ENCODE assay signal across 8 mouse cellular contexts in the genomic region with DNA sequence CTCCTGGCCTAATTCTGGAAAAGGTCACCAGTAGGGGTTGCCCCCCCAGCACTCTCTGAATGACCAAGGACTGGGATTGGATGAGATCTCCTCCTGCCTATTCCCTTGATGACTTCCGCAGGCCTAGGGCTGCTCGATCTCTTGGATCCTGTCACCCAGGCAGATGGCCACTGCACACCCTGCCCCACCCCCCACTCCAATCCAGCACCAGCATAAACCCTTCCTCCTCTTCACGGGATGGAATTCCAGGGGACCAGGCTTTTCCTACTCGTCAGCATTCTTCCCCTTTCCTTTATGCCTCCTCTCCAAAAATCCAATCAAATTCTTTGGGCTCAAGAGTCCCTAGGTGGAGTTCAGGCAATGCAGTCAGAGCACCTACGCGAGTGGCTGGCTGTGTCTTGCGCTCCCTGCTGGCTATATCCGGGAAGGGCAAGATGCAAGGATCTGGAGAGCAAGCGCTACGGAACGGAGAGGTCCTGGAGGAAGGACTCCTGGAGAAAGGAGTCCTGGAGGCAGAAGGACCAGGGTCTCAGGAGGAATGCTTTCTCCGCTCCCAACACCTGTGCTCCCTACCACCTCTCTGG. TPM values are rescaled to one million over a fixed set of nuclear protein-coding genes. Genes with fewer than 3 reads are reported as not detected.
DNase-seq lines count a peak whose midpoint lies in the region; ATAC-seq and TF ChIP-seq lines count a peak whose summit lies in the region.

No protein-coding gene starts in this region.

- no peaks in the 10 kb centered on the region for H3K4me1 ChIP-seq in MEL (ENCODE audit: control insufficient read depth in 1 of 2, insufficient read depth in 2 of 2, low read length in 2 of 2)
- peaks cover 7% of the 10 kb centered on the region for H3K4me1 ChIP-seq in hindbrain, embryonic 12.5 days

- H3K4me3 ChIP-seq in MEL (ENCODE audit: control insufficient read depth in 1 of 2, insufficient read depth in 1 of 2, low read depth in 2 of 2, low read length in 2 of 2): no peak overlapping the region
- H3K4me3 ChIP-seq in hindbrain, embryonic 12.5 days: no peak overlapping the region

- TF ChIP-seq CTCF in MEL (IDR thresholded peaks at IDR 0.05 in 2 of 3, conservative IDR thresholded peaks at IDR 0.05 in 1 of 3; ENCODE audit: control insufficient read depth in 1 of 3, insufficient read depth in 1 of 3, low read depth in 2 of 3, low read length in 3 of 3, poor library complexity in 1 of 3, severe bottlenecking in 1 of 3): peak; percentile 75 to 88 (median 81)
- peak; percentile 80 for TF ChIP-seq CTCF in brain, embryonic 14.5 days (IDR thresholded peaks at IDR 0.05; ENCODE audit: borderline replicate concordance, extremely low read depth, insufficient read depth, insufficient read length)

- H3K79me2 ChIP-seq in MEL (ENCODE audit: control insufficient read depth, insufficient read depth, low read length, poor library complexity): no peaks in the 10 kb centered on the region

- TF ChIP-seq RAD21 in MEL (IDR thresholded peaks at IDR 0.05; ENCODE audit: low read depth, low read length): peak; percentile 4

- peaks cover 0 to 1% of the 10 kb centered on the region in 2 experiments; a peak in 2 of 4 replicates for H3K27me3 ChIP-seq in MEL (ENCODE audit: control insufficient read depth in 1 of 2, insufficient read depth in 2 of 2, low read length in 2 of 2)
- peaks cover 25% of the 10 kb centered on the region for H3K27me3 ChIP-seq in hindbrain, embryonic 12.5 days

- TF ChIP-seq EP300 in MEL (IDR thresholded peaks at IDR 0.05; ENCODE audit: low read depth in 1 of 2, low read length in 2 of 2): no peak

- 15% methylated on average over 12 of the region's 12 CpGs for WGBS in hindbrain, embryonic 12.5 days

- H3K4me2 ChIP-seq in hindbrain, embryonic 12.5 days (replicated peaks): no peak overlapping the region

- no peaks in the 10 kb centered on the region for H3K36me3 ChIP-seq in MEL (ENCODE audit: control insufficient read depth in 1 of 2, insufficient read depth in 2 of 2, low read length in 2 of 2)
- no peaks in the 10 kb centered on the region for H3K36me3 ChIP-seq in hindbrain, embryonic 12.5 days

- DNase-seq in MEL (ENCODE audit: low read depth, low spot score) (peak; percentile 75), MN1 (ENCODE audit: low spot score) (no peak)
- peak; percentile 65 for DNase-seq in brain, embryonic 14.5 days (ENCODE audit: low read depth)
- peak; percentile 51 for DNase-seq in left cerebral cortex, adult 11 months (ENCODE audit: low spot score)
- peak; percentile 58 for DNase-seq in right cerebral cortex, postnatal 4 days

- no peaks in the 10 kb centered on the region for H3K9me3 ChIP-seq in MEL (replicated peaks; ENCODE audit: insufficient read depth, low read length)
- no peaks in the 10 kb centered on the region for H3K9me3 ChIP-seq in hindbrain, embryonic 12.5 days (replicated peaks)

- no peak overlapping the region for H3K9ac ChIP-seq in MEL (ENCODE audit: control insufficient read depth, low read depth, low read length, poor library complexity, severe bottlenecking)
- H3K9ac ChIP-seq in hindbrain, embryonic 12.5 days: no peak overlapping the region

- peak; percentile 53; the same call in 1 of the 2 replicates for ATAC-seq in erythroblast, adult 5-6 weeks (replicated peaks; ENCODE audit: low FRiP score, poor library complexity, severe bottlenecking)
- ATAC-seq in hindbrain, embryonic 12.5 days (ENCODE audit: low FRiP score): peak; percentile 41; the same call in 1 of the 2 replicates
- peak; percentile 72 for ATAC-seq in megakaryocyte, adult 5-6 weeks (ENCODE audit: poor library complexity, severe bottlenecking)

- no peak for TF ChIP-seq POLR2A in MEL (IDR thresholded peaks at IDR 0.05; ENCODE audit: control insufficient read depth in 1 of 2, insufficient read depth in 1 of 2, low read depth in 1 of 2, low read length in 2 of 2, poor library complexity in 1 of 2)
- TF ChIP-seq POLR2A in brain, embryonic 14.5 days (IDR thresholded peaks at IDR 0.05; ENCODE audit: borderline replicate concordance, extremely low read depth, insufficient read depth, insufficient read length, poor library complexity, severe bottlenecking): no peak

- no peak overlapping the region for H3K27ac ChIP-seq in MEL (ENCODE audit: control insufficient read depth, low read depth, low read length)
- no peak overlapping the region for H3K27ac ChIP-seq in hindbrain, embryonic 12.5 days

TF ChIP-seq in MEL, 35 proteins besides CTCF, POLR2A, EP300 and RAD21:
- TF ChIP-seq SMC3 (IDR thresholded peaks at IDR 0.05; ENCODE audit: low read depth, low read length) (peak; percentile 50), ZNF384 (IDR thresholded peaks at IDR 0.05; ENCODE audit: low read depth, low read length) (no peak)

RNA-seq across cellular contexts. Expression of a gene that starts 7.1 kb away (rescaled TPM):
- 6.6 and 10.9 TPM in 2 replicates for total RNA-seq in MEL (2012; rRNA removed)
- 10 to 100 TPM in 1 of 2 experiments, not detected in 1; 34.8 TPM for polyA plus RNA-seq in MEL (2012; ENCODE audit: insufficient read depth in 1 of 2, insufficient read length in 2 of 2, low read depth in 1 of 2, low replicate concordance in 2 of 2, missing spikeins in 1 of 2)
- polyA plus RNA-seq in brain, embryonic 14.5 days (2012; rRNA removed): 188 and 226 TPM in 2 replicates
- not detected in 2 replicates for total RNA-seq in erythroblast, adult 5-6 weeks (2015; ENCODE audit: low replicate concordance)
- not detected in 2 replicates for total RNA-seq in erythroblast, adult 5-6 weeks (2017; ENCODE audit: low replicate concordance)
- polyA plus RNA-seq in hindbrain, embryonic 12.5 days (2016; fragmentation: Nextera tagmentation; extraction: Ambion mirVana): 53.7 and 58.0 TPM in 2 replicates
- total RNA-seq in megakaryocyte, adult 5-6 weeks (2015): not detected in 2 replicates
- not detected in 2 replicates for total RNA-seq in megakaryocyte, adult 5-6 weeks (2017)

RNA-seq across cellular contexts. Expression of a gene that starts 28.9 kb away (rescaled TPM):
- total RNA-seq in MEL (2012; rRNA removed): not detected in 2 replicates
- polyA plus RNA-seq in MEL (2012; ENCODE audit: insufficient read depth in 1 of 2, insufficient read length in 2 of 2, low read depth in 1 of 2, low replicate concordance in 2 of 2, missing spikeins in 1 of 2): not detected
- 0.60 and 0.66 TPM in 2 replicates for polyA plus RNA-seq in brain, embryonic 14.5 days (2012; rRNA removed)
- not detected in 2 replicates for total RNA-seq in erythroblast, adult 5-6 weeks (2015; ENCODE audit: low replicate concordance)
- not detected in 2 replicates for total RNA-seq in erythroblast, adult 5-6 weeks (2017; ENCODE audit: low replicate concordance)
- polyA plus RNA-seq in hindbrain, embryonic 12.5 days (2016; fragmentation: Nextera tagmentation; extraction: Ambion mirVana): 0.89 TPM in 1 of 2 replicates, not detected in the other
- not detected in 2 replicates for total RNA-seq in megakaryocyte, adult 5-6 weeks (2015)
- total RNA-seq in megakaryocyte, adult 5-6 weeks (2017): not detected in 2 replicates

RNA-seq across cellular contexts. Expression of a gene that starts 34.5 kb away (rescaled TPM):
- total RNA-seq in MEL (2012; rRNA removed): 1.0 and 1.4 TPM in 2 replicates
- 1 to 10 TPM in 1 of 2 experiments, not detected in 1; 8.5 TPM for polyA plus RNA-seq in MEL (2012; ENCODE audit: insufficient read depth in 1 of 2, insufficient read length in 2 of 2, low read depth in 1 of 2, low replicate concordance in 2 of 2, missing spikeins in 1 of 2)
- polyA plus RNA-seq in brain, embryonic 14.5 days (2012; rRNA removed): 69.6 and 94.2 TPM in 2 replicates
- 1.5 and 2.3 TPM in 2 replicates for total RNA-seq in erythroblast, adult 5-6 weeks (2015; ENCODE audit: low replicate concordance)
- total RNA-seq in erythroblast, adult 5-6 weeks (2017; ENCODE audit: low replicate concordance): 0.28 and 1.8 TPM in 2 replicates
- 64.0 and 64.6 TPM in 2 replicates for polyA plus RNA-seq in hindbrain, embryonic 12.5 days (2016; fragmentation: Nextera tagmentation; extraction: Ambion mirVana)
- 3.5 and 3.9 TPM in 2 replicates for total RNA-seq in megakaryocyte, adult 5-6 weeks (2015)
- 1.5 and 5.1 TPM in 2 replicates for total RNA-seq in megakaryocyte, adult 5-6 weeks (2017)

RNA-seq across cellular contexts. Expression of a gene that starts 43.4 kb away (rescaled TPM):
- total RNA-seq in MEL (2012; rRNA removed): 320 and 383 TPM in 2 replicates
- 100 to 1,000 TPM; 289 to 926 TPM for polyA plus RNA-seq in MEL (2012; ENCODE audit: insufficient read depth in 1 of 2, insufficient read length in 2 of 2, low read depth in 1 of 2, low replicate concordance in 2 of 2, missing spikeins in 1 of 2)
- polyA plus RNA-seq in brain, embryonic 14.5 days (2012; rRNA removed): 291 and 330 TPM in 2 replicates
- 580 and 688 TPM in 2 replicates for total RNA-seq in erythroblast, adult 5-6 weeks (2015; ENCODE audit: low replicate concordance)
- total RNA-seq in erythroblast, adult 5-6 weeks (2017; ENCODE audit: low replicate concordance): 168 and 350 TPM in 2 replicates
- polyA plus RNA-seq in hindbrain, embryonic 12.5 days (2016; fragmentation: Nextera tagmentation; extraction: Ambion mirVana): 1,343 and 1,447 TPM in 2 replicates
- 1,372 and 1,486 TPM in 2 replicates for total RNA-seq in megakaryocyte, adult 5-6 weeks (2015)
- 248 and 320 TPM in 2 replicates for total RNA-seq in megakaryocyte, adult 5-6 weeks (2017)

RNA-seq across cellular contexts. Expression of a gene that starts 51.6 kb away (rescaled TPM):
- total RNA-seq in MEL (2012; rRNA removed): not detected in 2 replicates
- under 1 TPM in 1 of 2 experiments, not detected in 1; 0.88 TPM for polyA plus RNA-seq in MEL (2012; ENCODE audit: insufficient read depth in 1 of 2, insufficient read length in 2 of 2, low read depth in 1 of 2, low replicate concordance in 2 of 2, missing spikeins in 1 of 2)
- polyA plus RNA-seq in brain, embryonic 14.5 days (2012; rRNA removed): 20.2 and 21.1 TPM in 2 replicates
- not detected in 2 replicates for total RNA-seq in erythroblast, adult 5-6 weeks (2015; ENCODE audit: low replicate concordance)
- total RNA-seq in erythroblast, adult 5-6 weeks (2017; ENCODE audit: low replicate concordance): not detected in 2 replicates
- 34.3 and 35.9 TPM in 2 replicates for polyA plus RNA-seq in hindbrain, embryonic 12.5 days (2016; fragmentation: Nextera tagmentation; extraction: Ambion mirVana)
- total RNA-seq in megakaryocyte, adult 5-6 weeks (2015): not detected in 2 replicates
- 0.08 TPM in 1 of 2 replicates, not detected in the other for total RNA-seq in megakaryocyte, adult 5-6 weeks (2017)
